In the genomic region with DNA sequence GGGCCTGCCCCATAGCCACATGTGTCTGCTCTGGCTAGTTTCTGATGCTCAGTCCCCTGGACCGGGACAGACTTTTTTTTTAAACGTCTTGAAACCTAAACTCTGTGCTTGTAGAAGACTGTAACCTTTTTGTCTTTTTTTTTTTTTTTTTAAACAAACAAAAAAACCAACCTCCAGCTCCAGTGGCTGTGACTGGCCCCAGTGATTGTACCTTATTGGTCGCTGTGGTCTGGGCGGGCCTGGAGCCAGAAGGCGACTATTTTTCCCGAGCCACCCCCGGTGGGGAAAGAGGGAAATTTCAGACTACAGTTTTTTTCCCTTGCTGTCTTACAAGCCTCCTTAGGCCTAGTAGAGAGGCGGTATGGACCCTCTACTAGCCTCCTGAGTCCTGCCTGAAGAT, we compare ENCODE assay signal across 13 mouse cellular contexts. TPM values are rescaled to one million over a fixed set of nuclear protein-coding genes. Genes with fewer than 3 reads are reported as not detected.
DNase-seq lines count a peak whose midpoint lies in the region; ATAC-seq and TF ChIP-seq lines count a peak whose summit lies in the region.
"Had no signal": no experiment of that assay in that cellular context is flagged by ENCODE, and none has a peak within 500 bp of the region (broad histone marks: within the 10 kb centered on the region; RNA-seq: fewer than 3 reads in every experiment).

A gene (plus strand): TSS at position 301 of the 400 bp plus-strand sequence.

- H3K4me1 ChIP-seq in thymus, adult 2 months (replicated peaks; ENCODE audit: control insufficient read depth, insufficient read depth, low read length), result no peaks in the 10 kb centered on the region; the same call in 1 of the 2 replicates

- no peak within 1 kb of the TSS for H3K27ac ChIP-seq in left cerebral cortex, adult 2 months
- H3K27ac ChIP-seq in thymus, adult 2 months (ENCODE audit: control insufficient read depth, insufficient read depth, low read length), result no peak within 1 kb of the TSS
- H3K27ac ChIP-seq: heart, embryonic 15.5 days; liver, embryonic 14.5 days had no signal

- WGBS in thymus, adult 2 months, result 93% methylated on average over 8 of the region's 8 CpGs

- H3K36me3 ChIP-seq in thymus, adult 2 months (ENCODE audit: control insufficient read depth, insufficient read depth, low read length), result peaks cover 72% of the 10 kb centered on the region

- TF ChIP-seq CTCF in left cerebral cortex, adult 2 months (IDR thresholded peaks at IDR 0.05), result no peak
- TF ChIP-seq CTCF in thymus, adult 2 months (IDR thresholded peaks at IDR 0.05; ENCODE audit: borderline replicate concordance, control insufficient read depth, extremely low read depth, insufficient read depth, low read length, poor library complexity), result no peak

- H3K27me3 ChIP-seq in thymus, adult 2 months (ENCODE audit: control insufficient read depth, insufficient read depth, low read length), result no peaks in the 10 kb centered on the region
- H3K27me3 ChIP-seq: heart, embryonic 15.5 days had no signal

- intact Hi-C loops in left cerebral cortex, adult 2 months (cut with DNase I), result no loop called here

- no peak within 1 kb of the TSS for H3K4me3 ChIP-seq in left cerebral cortex, adult 2 months
- H3K4me3 ChIP-seq in thymus, adult 2 months (ENCODE audit: control insufficient read depth, insufficient read depth, low read length), result no peak within 1 kb of the TSS
- H3K4me3 ChIP-seq: heart, embryonic 15.5 days had no signal

- TF ChIP-seq POLR2A in thymus, adult 2 months (IDR thresholded peaks at IDR 0.05; ENCODE audit: control insufficient read depth, extremely low read depth, insufficient read depth, low read length, poor library complexity), result no peak

- ATAC-seq in megakaryocyte progenitor cell, adult 5-6 weeks (replicated peaks; ENCODE audit: poor library complexity), result no peak

- DNase-seq in left cerebral cortex, adult 2 months (ENCODE audit: extremely low spot score in 1 of 2, low spot score in 2 of 2), result no peak
- no peak for DNase-seq in left cerebral cortex, adult 9 months (ENCODE audit: low spot score in 2 of 2)
- DNase-seq in thymus, adult 2 months, result no peak
- DNase-seq in thymus, postnatal 36 days, result no peak
- DNase-seq in layer of hippocampus, postnatal 10 days (ENCODE audit: low spot score in 2 of 2), result no peak
- no peak for DNase-seq in gastrocnemius, adult 8-10 months (ENCODE audit: low spot score in 2 of 2)
- DNase-seq: adrenal gland, adult 8-10 months; cerebellum, adult 9-10 months; kidney, adult 8-10 months; retina, postnatal 1 day had no signal

RNA-seq across cellular contexts. Expression of the gene that starts here (rescaled TPM):
- 10 to 100 TPM; 12.2 to 17.8 TPM for total RNA-seq in left cerebral cortex, adult 2 months (2021)
- 38.4 and 43.1 TPM in 2 replicates for polyA plus RNA-seq in thymus, adult 2 months (2012; rRNA removed)
- total RNA-seq in layer of hippocampus, postnatal 10 days (2021), result 10 to 100 TPM; 11.2 to 13.2 TPM
- 2.5 and 4.3 TPM in 2 replicates for total RNA-seq in megakaryocyte progenitor cell, adult 5-6 weeks (2015)
- 2.0 and 2.9 TPM in 2 replicates for total RNA-seq in megakaryocyte progenitor cell, adult 5-6 weeks (2017)
- total RNA-seq in gastrocnemius, adult 8-10 months (2022), result under 1 TPM; 0.27 to 0.94 (median 0.83) TPM
